Mouse (Mus musculus) T-helper 1 cell (primary cell): ENCODE results near the gene Ccdc8.

Source experiments
- in situ Hi-C: fragments of 300-600 bp; cut with MboI, MseI; formaldehyde crosslinking; loops from one replicate; pipeline ENCODE4 v1.15.1; 2025; ENCODE audit warnings: high pct_unique_total_duplicates

Gene Ccdc8

GRCm38 (mm10) chr7:17009326-17010009, 17.0 kb downstream of the Ccdc8 start:
- in situ Hi-C loops = no loop called here

- in situ Hi-C loops = no loop called here
Measured at GRCm38 (mm10) chr7:17010010-17010347, 17.5 kb downstream of the Ccdc8 start.

GRCm38 (mm10) chr7:17011909-17012590, 19.5 kb downstream of the Ccdc8 start:
- in situ Hi-C loops = no loop called here

GRCm38 (mm10) chr7:17015381-17015780, 22.9 kb downstream of the Ccdc8 start:
- in situ Hi-C loops = no loop called here

DNA sequence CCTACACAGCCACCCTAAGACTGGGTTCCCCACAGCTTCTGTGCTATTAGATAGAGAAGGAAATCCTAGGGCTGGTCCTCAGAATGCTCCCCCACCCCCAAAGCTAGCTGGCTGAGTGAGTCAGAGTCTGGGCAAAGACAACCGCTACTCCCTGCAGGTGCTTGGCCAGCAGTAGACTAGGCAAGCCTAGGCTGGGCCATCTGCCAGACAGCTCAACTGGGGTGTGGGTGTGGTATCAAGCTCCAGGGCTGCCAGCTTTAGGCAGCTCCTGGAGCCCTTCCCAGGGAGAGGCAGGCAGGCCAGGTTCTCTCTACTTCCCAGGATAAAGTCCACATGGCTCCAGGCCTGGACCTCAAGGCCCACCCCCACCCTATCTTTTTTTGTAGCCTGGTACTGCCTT, 24.5 kb downstream of the Ccdc8 start:
- in situ Hi-C loops = no loop called here

DNA sequence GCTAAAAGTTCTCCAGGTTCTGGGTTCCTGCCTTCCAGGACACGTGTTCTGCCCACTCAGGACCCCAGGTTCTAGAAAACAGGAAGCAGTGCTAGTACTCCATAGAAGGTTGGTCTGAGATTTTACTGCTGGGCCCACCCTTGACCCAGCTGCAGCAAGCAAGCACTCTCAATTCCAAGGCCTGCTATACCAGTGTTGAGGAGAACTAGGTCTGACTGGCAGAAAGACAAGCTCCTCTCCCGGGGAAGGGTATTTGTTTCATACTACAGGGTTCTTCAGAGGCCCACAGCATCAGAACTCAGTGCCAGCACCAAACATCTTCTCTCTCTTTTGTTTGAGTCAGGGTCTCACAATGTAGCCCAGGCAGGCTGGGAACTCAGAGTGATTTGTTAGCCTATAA, 25.4 kb downstream of the Ccdc8 start:
- in situ Hi-C loops = no loop called here

DNA sequence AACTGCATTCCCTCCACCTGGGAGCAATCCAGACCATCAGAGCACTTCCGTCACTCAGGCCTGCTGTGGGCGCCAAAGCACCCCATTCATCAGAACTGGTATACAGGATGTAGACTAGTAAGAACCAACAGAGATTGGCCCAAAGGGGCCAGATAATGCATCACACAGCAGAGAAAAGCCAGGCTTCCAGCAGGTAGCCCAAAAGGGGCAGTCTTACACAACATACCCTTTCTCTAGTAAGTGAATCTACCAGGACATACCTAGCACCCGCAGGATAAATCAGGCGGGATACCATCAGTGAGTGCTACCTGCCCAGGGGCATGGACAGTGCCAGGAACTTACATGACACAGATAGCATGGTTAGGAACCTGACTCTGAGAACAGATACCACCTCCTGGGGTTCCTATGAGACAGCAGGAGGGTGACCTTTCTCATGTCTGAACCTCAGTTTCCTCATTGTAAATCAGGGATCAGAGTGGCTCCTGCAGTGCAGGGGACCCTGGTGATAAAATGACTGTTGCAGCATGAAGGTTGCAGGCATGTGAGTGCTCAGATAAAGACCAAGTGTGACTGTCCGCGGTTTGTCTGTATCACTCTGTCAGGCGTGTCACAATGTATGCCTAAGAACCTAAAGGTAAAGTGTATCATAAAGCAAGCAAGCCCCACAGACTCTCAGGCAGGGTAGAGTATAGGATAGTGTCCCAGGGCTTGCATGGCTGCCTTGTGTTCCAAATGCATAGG, 27.1 kb downstream of the Ccdc8 start:
- in situ Hi-C loops = loop anchor here (5.0 kb wide), 1 partner anchor 38 kb away; no protein-coding TSS in a partner anchor

- in situ Hi-C loops = loop anchor here (5.0 kb wide), 1 partner anchor 35 kb away; no protein-coding TSS in a partner anchor
Measured at GRCm38 (mm10) chr7:17022176-17022575, 29.7 kb downstream of the Ccdc8 start.

GRCm38 (mm10) chr7:17023701-17024100, 31.2 kb downstream of the Ccdc8 start:
- in situ Hi-C loops = loop anchor here (5.0 kb wide), 1 partner anchor 34 kb away; no protein-coding TSS in a partner anchor

DNA sequence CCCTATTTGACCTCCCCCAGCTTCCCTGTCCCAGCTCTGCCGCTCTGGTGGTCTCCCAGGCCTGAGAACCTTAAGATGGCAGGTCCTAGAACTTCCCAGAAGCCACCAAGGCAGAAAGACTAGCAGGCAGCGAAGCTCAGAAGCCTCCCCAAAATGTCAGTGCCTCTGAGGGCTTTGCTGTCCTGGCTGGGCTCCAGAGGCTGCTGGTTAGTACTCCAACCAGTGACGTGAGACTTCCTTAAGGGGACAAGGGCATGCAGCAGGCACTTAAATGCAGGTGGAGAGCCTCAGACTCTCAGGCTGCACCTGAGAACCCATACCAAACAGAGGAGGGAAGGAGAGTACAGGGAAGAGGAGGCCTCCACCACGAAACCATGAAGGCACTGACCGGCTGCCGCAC, 31.6 kb downstream of the Ccdc8 start:
- in situ Hi-C loops = loop anchor here (5.0 kb wide), 1 partner anchor 33 kb away; no protein-coding TSS in a partner anchor

DNA sequence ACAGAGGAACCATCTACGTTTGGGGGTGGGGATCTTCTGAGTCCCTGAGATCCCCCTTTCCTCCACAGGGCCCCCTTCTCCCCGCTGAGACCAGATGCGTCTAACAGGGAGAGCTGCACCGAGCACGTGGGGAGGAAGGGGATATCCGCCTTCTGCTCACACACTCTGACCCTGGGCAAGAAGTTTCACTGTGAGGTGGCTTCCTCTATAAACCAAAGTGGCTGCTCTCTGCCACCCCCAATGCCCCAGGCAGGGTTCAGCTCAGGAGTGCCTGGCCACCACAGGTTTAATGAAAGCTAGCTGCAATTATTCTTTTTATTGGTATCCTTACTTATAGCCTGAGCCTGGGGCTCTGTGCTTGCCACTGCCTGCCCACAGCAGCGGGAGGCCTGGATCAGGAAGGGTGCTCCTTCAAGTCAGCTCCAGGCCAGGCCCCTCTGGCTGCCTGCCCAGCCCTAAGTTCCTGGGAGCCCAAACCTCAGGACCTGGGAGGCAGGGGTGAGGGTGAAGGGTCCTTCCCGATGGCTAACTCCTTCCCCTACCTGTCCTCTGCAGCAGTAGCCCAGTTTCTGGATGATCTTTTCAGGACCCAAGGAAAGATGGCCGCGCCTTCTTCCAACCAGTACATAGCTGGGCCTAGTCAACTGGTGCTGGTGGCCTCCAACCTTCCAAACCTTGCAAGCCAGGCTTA, 32.5 kb downstream of the Ccdc8 start:
- in situ Hi-C loops = loop anchor here (5.0 kb wide), 1 partner anchor 32 kb away; no protein-coding TSS in a partner anchor

GRCm38 (mm10) chr7:17025505-17025894, 33.0 kb downstream of the Ccdc8 start:
- in situ Hi-C loops = no loop called here

GRCm38 (mm10) chr7:17025896-17026622, 33.6 kb downstream of the Ccdc8 start:
- in situ Hi-C loops = no loop called here

- in situ Hi-C loops = no loop called here
Measured at GRCm38 (mm10) chr7:17026710-17027587, 34.4 kb downstream of the Ccdc8 start.

GRCm38 (mm10) chr7:17027588-17028343, 35.3 kb downstream of the Ccdc8 start, which contains the start of gene Ppp5c:
Gene Ppp5c, minus strand, starts transcription at chr7:17027924.
- in situ Hi-C loops = no loop called here

DNA sequence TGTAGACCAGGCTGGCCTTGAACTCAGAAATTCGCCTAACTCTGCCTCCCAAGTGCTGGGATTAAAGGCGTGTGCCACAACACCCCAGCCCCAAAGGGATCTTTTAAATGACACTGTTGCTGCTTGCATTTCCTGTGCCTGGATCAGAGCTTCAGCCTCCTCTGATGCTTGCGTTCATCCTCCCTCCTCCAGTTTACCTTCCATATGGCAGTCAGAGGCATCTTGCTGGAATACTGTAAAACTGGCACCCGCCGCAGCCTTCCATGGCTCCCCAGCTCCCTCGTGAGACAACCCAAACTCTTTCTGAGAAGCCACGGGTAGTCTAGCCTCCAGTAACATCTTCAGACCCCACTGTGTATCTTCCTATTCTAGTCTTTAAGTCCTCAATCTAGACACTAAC, 36.4 kb downstream of the Ccdc8 start:
- in situ Hi-C loops = no loop called here

- in situ Hi-C loops = no loop called here
Measured at GRCm38 (mm10) chr7:17030239-17030638, 37.7 kb downstream of the Ccdc8 start.

DNA sequence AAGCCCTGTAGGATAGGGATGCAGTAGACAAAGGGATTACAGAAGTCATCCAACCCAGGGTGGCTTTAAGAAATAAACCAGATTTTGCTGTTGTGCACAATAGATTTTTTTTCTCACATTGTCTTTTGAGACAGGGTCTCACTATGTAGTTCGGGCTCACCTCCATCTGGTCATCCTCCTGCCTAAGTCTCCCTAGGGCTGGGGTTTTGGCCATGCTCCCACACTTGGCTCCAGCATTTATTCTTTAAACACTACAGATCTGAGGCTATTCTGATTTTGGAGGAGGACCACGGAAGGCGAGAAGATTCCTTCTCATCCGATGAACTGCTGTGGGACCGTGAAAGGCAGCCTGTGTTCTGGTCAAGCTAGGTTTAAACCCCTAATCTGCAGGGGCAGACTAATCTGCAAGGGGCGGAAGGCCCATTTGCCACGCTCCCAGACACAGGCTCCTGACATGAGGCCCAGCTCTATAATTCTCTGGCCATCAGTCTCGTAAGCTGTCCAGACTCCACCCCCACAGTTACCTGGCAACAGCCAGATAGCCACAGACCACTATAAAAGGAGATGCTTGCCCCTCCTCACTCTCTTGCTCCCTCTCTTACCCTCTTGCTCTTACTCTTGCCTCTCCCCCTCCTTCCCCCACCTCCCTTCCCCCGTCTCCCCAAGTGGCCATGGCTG, 45.6 kb downstream of the Ccdc8 start:
- in situ Hi-C loops = no loop called here

GRCm38 (mm10) chr7:17039373-17039772, 46.9 kb downstream of the Ccdc8 start:
- in situ Hi-C loops = no loop called here
